Mouse (Mus musculus): ENCODE measurements around the gene Arhgap30.

DNA sequence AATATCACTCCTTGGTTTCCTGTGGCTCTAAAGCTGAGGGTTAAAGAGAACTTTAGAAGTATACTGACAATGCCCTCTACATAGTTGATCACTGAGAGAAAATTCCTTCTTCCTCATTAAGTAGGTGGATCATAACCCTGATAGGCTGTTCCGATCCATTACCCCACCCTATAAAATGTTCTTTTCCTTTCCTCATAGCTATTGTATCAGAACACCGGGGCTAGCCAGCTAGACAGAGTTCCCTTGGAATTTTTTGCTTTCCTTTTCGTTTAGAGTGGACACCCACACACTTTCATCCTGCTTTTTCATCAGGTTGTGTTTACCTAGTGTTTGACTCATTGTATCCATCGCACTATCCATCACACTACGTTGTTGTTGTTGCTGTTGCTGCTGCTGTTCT lies 35.9 kb downstream of the Arhgap30 start:
- no peak for TF ChIP-seq CTCF (conservative IDR thresholded peaks at IDR 0.05 in 1 of 2, IDR thresholded peaks at IDR 0.05 in 1 of 2; ENCODE audit: low read depth in 2 of 2, low read length in 2 of 2)
- no peak for TF ChIP-seq TBP (conservative IDR thresholded peaks at IDR 0.05; ENCODE audit: low read depth, low read length)

Measured in CH12.LX (cell line).